Mouse (Mus musculus) erythroblast, embryonic 14.5 days (primary cell): ENCODE measurements around the gene Polg.

Experiments
- GATA1 ChIP-seq: IDR thresholded peaks from 2 replicates; pipeline ENCODE4 v1.6.1; 2012; ENCODE audit warnings: low read length, inconsistent platforms, mixed read lengths
- TAL1 ChIP-seq: IDR thresholded peaks from 3 replicates; pipeline ENCODE4 v1.6.1; 2012; ENCODE audit warnings: low read length, inconsistent platforms, mixed read lengths

GRCm38 (mm10) chr7:79398971-79399370 is 67.2 kb downstream of the Polg start:
- no peak for TF ChIP-seq GATA1
- TF ChIP-seq TAL1 = no peak
